Mouse (Mus musculus): Measurements from ENCODE around the gene Nop2.

DNA sequence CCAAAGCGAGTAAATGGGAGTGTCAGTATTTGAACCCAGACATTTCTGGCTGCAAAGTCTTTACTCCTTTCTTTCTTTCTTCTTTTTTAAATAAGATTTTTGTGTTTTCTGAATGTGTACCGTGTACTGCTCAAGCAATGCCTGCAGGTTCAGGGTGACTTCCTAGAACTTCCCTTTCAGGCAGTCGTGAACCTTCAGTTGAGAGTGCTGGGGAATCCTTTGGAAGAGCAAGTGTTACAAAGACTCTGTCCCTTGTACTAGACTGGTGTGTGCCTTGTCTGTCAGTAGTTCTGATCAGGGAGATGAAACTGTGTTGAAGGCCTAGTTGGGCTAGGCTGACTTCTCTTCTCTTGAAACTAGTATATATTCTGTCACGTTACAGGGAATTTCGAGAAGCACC, 61.1 kb downstream of the Nop2 start:
- TF ChIP-seq POLR2A (IDR thresholded peaks at IDR 0.05; ENCODE audit: insufficient read length, low read depth) (no peak), MYOG (IDR thresholded peaks at IDR 0.05; ENCODE audit: control insufficient read depth in 1 of 3, insufficient read depth in 1 of 3, insufficient read length in 2 of 3, low read depth in 2 of 3) (no peak), MYOD1 (IDR thresholded peaks at IDR 0.05; ENCODE audit: control insufficient read depth in 1 of 3, insufficient read length in 2 of 3, low read depth in 2 of 3) (no peak), TCF12 (IDR thresholded peaks at IDR 0.05; ENCODE audit: insufficient read depth, poor library complexity, severe bottlenecking) (no peak), CEBPB (IDR thresholded peaks at IDR 0.05; ENCODE audit: insufficient read depth, poor library complexity, severe bottlenecking) (no peak), SRF (IDR thresholded peaks at IDR 0.05; ENCODE audit: control insufficient read depth, insufficient read length, low read depth) (no peak), POLR2AphosphoS2 (IDR thresholded peaks at IDR 0.05; ENCODE audit: insufficient read length, low read depth) (no peak), MAX (IDR thresholded peaks at IDR 0.05; ENCODE audit: low read depth) (no peak)

Measured in myocyte (in vitro differentiated cells).